Mouse (Mus musculus) bone marrow, adult 2 months (tissue): ENCODE measurements around the gene Lrrc1. TPM values are rescaled to one million over a fixed set of nuclear protein-coding genes. Genes with fewer than 3 reads are reported as not detected.

ENCODE experiments used
- H3K27ac ChIP-seq: fragments of 200-500 bp; 2 replicates; pipeline ENCODE4 v1.5.1; 2012; ENCODE audit warnings: low read depth, mild to moderate bottlenecking, control low read depth, inconsistent platforms, low read length; ENCODE audit not compliant: control insufficient read depth, poor library complexity, insufficient read depth
- H3K4me1 ChIP-seq: fragments of 200-500 bp; 2 replicates; pipeline ENCODE4 v1.6.1; 2011; ENCODE audit warnings: low read length; ENCODE audit not compliant: control insufficient read depth, insufficient read depth
- H3K4me3 ChIP-seq: fragments of 200-500 bp; replicated peaks from 2 replicates; pipeline ENCODE3; 2011; ENCODE audit warnings: mild to moderate bottlenecking, low read depth, low read length, control low read depth; ENCODE audit not compliant: control insufficient read depth
- CTCF ChIP-seq: fragments of 200-500 bp; IDR thresholded peaks from 2 replicates; pipeline ENCODE4 v1.5.1; 2011; ENCODE audit warnings: low read length, control low read depth; ENCODE audit not compliant: control insufficient read depth, insufficient read depth
- POLR2A ChIP-seq: fragments of 200-500 bp; IDR thresholded peaks from 2 replicates; pipeline ENCODE4 v1.6.1; 2011; ENCODE audit warnings: low read depth, mild to moderate bottlenecking, control low read depth, low read length, borderline replicate concordance; ENCODE audit not compliant: control insufficient read depth
- WGBS: fragments of 180-500 bp; shearing (Covaris S2); methylation state at CpG from one replicate; pipeline ENCODE4 v1.1.7; 2018; 5-methylcytosine and 5-hydroxymethylcytosine counted together
- polyA plus RNA-seq: library from polyadenylated mRNA; stranded (reverse); fragments of >200 nt; gene quantifications from 2 replicates; pipeline ENCODE4 v1.2.4, GENCODE M21; 2011; ENCODE audit warnings: low replicate concordance; ENCODE audit not compliant: missing spikeins, insufficient read depth, insufficient read length

Gene Lrrc1
- polyA plus RNA-seq, 1 experiment = 5.7 TPM

DNA sequence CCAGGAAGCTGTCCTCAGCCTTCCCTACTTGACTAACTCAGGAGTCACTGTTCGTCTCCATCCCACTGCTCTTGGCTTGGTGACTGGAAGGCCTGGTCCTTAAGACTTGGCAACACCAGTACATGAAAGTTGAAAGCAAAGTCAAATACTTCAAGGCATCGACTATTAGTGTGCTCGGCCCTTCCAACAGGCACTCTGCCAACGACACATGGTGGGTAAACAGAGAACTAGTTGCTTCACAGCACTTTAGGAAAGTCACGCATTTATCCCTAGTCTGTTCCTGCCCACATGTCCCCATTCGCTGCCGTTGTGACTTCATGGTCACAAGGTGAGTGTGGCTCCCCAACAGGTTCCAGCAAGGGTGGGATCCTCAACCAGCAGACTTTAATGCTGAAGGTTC, 57.2 kb downstream of the Lrrc1 start:
- H3K27ac ChIP-seq = no peak overlapping the region
- H3K4me3 ChIP-seq = no peak overlapping the region
- WGBS = 81% methylated on average over 7 of the region's 7 CpGs
- H3K4me1 ChIP-seq = no peaks in the 10 kb centered on the region
- TF ChIP-seq POLR2A = no peak
- no peak for TF ChIP-seq CTCF

DNA sequence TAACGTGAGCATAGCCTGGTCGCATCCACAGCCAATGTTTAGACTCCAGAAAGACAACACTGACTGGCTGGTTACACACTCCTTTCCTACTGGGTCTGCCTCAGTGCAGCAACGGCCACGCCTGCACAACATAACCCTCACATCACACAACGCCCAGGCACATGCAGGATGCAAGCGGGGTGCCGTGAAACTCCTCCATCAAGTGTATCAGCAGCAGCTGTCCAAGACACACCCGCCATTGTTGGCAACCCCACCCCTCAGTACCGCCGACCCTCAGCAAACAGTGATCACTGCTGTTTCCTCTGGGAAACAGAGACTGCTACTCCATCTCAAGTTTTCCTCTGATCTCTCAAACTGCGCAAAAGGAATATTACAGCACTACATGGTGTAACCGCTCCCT, 58.8 kb downstream of the Lrrc1 start:
- WGBS = 83% methylated on average over 12 of the region's 12 CpGs
- H3K4me3 ChIP-seq = no peak overlapping the region
- H3K27ac ChIP-seq = no peak overlapping the region
- no peaks in the 10 kb centered on the region for H3K4me1 ChIP-seq
- TF ChIP-seq POLR2A (no peak), CTCF (no peak)

DNA sequence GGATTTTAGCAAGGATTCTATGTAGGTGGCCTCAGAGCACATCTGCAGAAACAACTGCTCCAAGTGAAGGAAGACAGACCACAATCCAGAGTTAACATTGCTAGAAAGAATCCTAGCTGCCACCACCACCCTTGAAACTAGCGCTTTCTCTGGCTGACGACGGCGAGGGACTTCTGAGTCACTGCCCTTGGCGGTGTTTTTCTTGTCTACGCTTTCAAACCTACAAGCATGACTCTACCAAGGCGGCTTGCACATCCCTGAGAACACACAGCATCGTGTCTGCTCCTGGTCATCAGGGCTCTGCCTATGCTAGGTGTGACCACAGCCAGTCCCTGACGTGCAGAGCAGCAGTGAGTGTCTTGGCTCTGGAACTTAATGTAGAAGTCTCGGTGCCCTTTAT, 59.9 kb downstream of the Lrrc1 start:
- 82% methylated on average over 10 of the region's 10 CpGs for WGBS
- no peak for TF ChIP-seq CTCF
- TF ChIP-seq POLR2A = no peak
- Histone ChIP-seq H3K27ac (no peak overlapping the region), H3K4me1 (peaks cover 2% of the 10 kb centered on the region; the same call in 1 of the 2 replicates), H3K4me3 (no peak overlapping the region)

DNA sequence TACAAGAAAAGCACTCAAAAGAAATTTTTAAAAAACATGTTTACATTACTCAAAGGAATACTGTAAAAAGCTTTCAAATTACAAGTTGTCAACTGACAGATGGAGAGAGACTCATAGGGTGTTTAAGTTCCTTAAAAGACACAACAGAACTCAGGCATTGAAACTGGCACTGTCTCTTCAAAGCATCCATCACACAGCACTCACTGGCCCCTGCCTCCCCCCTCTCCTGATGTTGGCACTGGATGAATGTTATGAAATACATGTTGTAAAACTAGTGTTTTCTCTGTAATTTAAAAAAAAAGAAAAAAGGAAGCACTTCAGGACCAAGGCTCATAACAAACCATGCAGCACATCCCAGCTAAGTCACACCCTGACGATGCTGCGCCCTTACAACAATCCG, 61.1 kb downstream of the Lrrc1 start:
- H3K4me1 ChIP-seq = peaks cover 2% of the 10 kb centered on the region; the same call in 1 of the 2 replicates
- no peak overlapping the region for H3K27ac ChIP-seq
- TF ChIP-seq POLR2A (no peak), CTCF (no peak)
- H3K4me3 ChIP-seq = no peak overlapping the region
- WGBS = 56% methylated on average over 3 of the region's 3 CpGs

DNA sequence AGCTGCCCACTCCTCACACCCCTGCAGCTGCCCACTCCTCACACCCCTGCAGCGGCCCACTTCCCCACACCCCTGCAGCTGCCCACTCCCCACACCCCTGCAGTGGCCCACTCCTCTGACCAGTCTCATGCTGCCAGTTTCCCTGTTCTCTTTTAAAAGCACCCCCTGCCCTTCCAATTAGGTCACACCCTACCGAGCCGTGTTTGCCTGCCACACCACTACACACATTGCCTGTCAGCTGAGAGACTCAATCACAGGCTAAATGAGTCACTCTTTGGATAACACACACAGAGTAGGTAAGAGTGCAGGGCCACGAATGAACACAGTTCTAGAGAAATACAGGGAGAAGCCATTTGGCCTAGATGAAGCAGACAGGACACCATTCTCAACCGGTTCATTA, 62.4 kb downstream of the Lrrc1 start:
- Histone ChIP-seq H3K4me1 (peaks cover 2% of the 10 kb centered on the region; the same call in 1 of the 2 replicates), H3K4me3 (no peak overlapping the region), H3K27ac (no peak overlapping the region)
- TF ChIP-seq CTCF (no peak), POLR2A (no peak)
- 76% methylated on average over 5 of the region's 5 CpGs for WGBS

DNA sequence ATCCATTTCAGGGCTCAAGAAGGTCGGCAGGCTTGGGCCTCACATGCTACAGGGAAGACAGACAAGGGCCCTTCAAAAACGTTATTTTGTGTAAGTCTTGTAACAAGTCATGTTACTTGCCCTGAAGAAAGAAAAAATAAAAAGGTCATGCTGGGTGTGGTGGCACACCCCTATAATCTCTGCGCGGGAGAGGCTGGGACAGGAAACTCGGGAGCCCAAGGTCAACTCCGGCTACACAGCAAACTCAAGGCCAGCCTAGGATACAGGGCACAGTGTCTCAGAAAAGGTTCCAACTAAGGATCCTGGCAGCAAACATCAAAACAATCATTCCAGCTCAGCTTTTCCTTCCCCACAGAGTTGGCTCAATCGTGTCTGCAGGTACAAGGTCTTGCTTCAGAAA, 63.3 kb downstream of the Lrrc1 start:
- peaks cover 2% of the 10 kb centered on the region; the same call in 1 of the 2 replicates for H3K4me1 ChIP-seq
- no peak overlapping the region for H3K4me3 ChIP-seq
- TF ChIP-seq CTCF (no peak), POLR2A (no peak)
- WGBS = 54% methylated on average over 7 of the region's 7 CpGs
- no peak overlapping the region for H3K27ac ChIP-seq

DNA sequence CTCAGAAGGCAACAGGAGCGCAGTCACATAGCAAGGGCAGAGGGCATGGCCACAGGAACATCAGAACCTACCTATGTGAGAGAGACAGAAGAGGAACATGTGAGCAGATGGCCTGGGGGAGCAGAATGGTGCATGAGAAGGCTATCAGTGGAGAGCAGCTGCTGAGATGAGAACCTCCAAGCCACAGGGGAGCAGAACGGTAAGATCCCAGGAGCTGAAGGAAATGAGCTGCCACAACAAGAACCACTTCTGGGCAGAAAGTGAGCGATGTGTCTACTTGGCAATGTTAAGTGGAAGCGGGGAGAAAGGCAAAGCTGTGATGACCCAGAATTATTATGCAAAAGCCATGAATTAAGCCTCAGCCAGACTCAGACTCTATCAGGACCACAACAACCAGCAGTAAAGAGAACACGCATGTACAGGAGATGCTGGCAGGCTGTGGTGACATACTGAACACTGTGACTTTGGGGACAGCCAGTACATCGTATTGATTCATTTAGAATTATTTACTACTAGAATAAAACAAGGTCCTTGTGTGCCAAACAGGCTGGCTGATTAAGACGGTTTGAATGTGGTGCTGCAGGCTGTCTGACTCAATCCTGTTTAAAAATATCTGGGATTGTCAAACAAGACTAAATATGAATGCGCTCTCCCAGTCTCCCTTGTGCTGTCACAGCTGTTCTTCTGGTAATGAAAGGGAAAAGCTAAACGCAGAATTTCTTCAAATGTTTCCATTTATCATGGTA, 63.9 kb downstream of the Lrrc1 start:
- Histone ChIP-seq H3K4me1 (peaks cover 2% of the 10 kb centered on the region; the same call in 1 of the 2 replicates), H3K27ac (no peak overlapping the region), H3K4me3 (no peak overlapping the region)
- no peak for TF ChIP-seq CTCF
- no peak for TF ChIP-seq POLR2A
- 34% methylated on average over 9 of the region's 9 CpGs for WGBS

DNA sequence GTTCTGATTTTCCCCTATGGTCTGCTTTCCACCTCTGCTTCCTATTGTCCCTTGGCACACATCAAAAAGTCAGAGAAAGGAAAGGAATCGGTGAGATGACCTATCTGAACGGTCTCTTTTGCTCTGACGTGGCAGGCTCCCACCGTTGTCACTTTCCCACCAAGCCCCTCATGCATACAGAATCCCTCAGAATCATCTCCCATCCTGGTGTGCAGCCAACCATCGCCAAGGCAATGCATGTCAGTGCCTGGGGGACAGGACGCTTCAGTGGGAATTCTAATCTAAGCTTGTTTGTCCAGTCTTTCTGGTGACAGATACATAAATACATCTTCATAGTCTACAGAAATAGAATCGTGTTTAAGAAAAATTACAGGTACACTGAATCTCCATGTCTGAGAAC, 64.7 kb downstream of the Lrrc1 start:
- no peak for TF ChIP-seq POLR2A
- TF ChIP-seq CTCF = no peak
- WGBS = 74% methylated on average over 7 of the region's 7 CpGs
- no peak overlapping the region for H3K27ac ChIP-seq

DNA sequence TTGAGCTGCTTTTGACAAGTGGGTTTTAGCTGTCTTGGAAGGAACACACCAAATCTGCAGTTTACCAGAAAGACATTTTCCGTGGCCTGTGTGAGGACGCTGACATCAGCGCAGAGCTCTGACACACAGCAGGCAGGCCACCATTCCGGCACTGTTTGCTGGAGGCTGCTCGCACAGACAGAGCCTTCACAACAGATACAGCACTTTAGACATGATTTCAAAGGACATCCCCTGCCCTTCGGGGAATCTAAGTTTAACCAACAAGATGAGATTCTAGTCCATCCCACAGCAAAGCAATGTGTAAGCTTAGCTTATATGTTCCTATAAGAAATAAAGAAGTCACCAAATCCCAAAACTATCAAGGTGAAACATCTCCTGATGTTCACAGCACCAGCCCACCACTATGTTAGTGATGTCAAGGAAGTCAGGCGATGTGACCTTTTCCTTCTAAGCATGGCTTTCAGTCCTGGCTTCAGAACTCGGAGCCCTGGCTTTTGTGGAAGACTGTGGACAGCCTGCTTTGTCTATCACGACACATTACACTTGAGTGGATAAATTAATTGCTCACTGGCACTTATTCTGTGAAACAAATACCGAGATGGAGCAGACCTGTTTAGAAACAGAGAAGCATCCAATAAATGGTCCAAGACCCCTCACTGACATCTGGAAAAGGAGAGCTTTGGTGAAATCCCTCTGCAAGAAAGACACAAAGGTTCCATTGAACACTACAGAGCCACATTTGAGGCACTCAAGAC, 66.3 kb downstream of the Lrrc1 start:
- Histone ChIP-seq H3K27ac (no peak overlapping the region), H3K4me1 (peaks cover 2% of the 10 kb centered on the region; the same call in 1 of the 2 replicates)
- 80% methylated on average over 10 of the region's 10 CpGs for WGBS

More for the DNA sequence above, 64.7 kb downstream of the Lrrc1 start:
- H3K4me3 ChIP-seq = no peak overlapping the region
- peaks cover 2% of the 10 kb centered on the region; the same call in 1 of the 2 replicates for H3K4me1 ChIP-seq

More for the DNA sequence above, 66.3 kb downstream of the Lrrc1 start:
- TF ChIP-seq POLR2A (no peak), CTCF (no peak)
- no peak overlapping the region for H3K4me3 ChIP-seq
